Mouse (Mus musculus) testis, adult 2 months (tissue): ENCODE data around the gene Ube2o. TPM values are rescaled to one million over a fixed set of nuclear protein-coding genes. Genes with fewer than 3 reads are reported as not detected.
A peak's percentile ranks its signal among the peaks of the same experiment; 100 is the strongest.

Source experiments
- H3K27ac ChIP-seq: fragments of 200-500 bp; 2 replicates; pipeline ENCODE4 v1.5.1; 2012; ENCODE audit warnings: low read depth, low read length; ENCODE audit not compliant: control insufficient read depth, insufficient read depth
- H3K27me3 ChIP-seq: fragments of 200-500 bp; 2 replicates; pipeline ENCODE4 v1.6.1; 2012; ENCODE audit warnings: mild to moderate bottlenecking, low read length, moderate library complexity; ENCODE audit not compliant: control insufficient read depth, insufficient read depth
- H3K36me3 ChIP-seq: fragments of 200-500 bp; 2 replicates; pipeline ENCODE4 v1.6.1; 2012; ENCODE audit warnings: mild to moderate bottlenecking, low read length; ENCODE audit not compliant: control insufficient read depth, insufficient read depth
- H3K4me1 ChIP-seq: fragments of 200-500 bp; 2 replicates; pipeline ENCODE4 v1.6.1; 2012; ENCODE audit warnings: low read length; ENCODE audit not compliant: control insufficient read depth, insufficient read depth
- H3K4me3 ChIP-seq: fragments of 200-500 bp; 2 replicates; pipeline ENCODE4 v1.5.1; 2012; ENCODE audit warnings: low read depth, mild to moderate bottlenecking, low read length, moderate library complexity, mixed read lengths; ENCODE audit not compliant: control insufficient read depth
- CTCF ChIP-seq: fragments of 200-500 bp; IDR thresholded peaks from 2 replicates; pipeline ENCODE4 v1.5.1; 2012; ENCODE audit warnings: low read depth, mild to moderate bottlenecking, inconsistent platforms, low read length, moderate library complexity; ENCODE audit not compliant: control insufficient read depth, insufficient read depth, insufficient replicate concordance
- POLR2A ChIP-seq: fragments of 200-500 bp; IDR thresholded peaks from 2 replicates; pipeline ENCODE4 v1.6.1; 2012; ENCODE audit warnings: low read depth, mild to moderate bottlenecking, inconsistent platforms, low read length, moderate library complexity; ENCODE audit not compliant: control insufficient read depth
- polyA plus RNA-seq: library from polyadenylated mRNA; depleted of rRNA; stranded (reverse); fragments of >200 nt; gene quantifications from 2 replicates; pipeline ENCODE4 v1.2.3, GENCODE M21; 2012

Gene Ube2o
- polyA plus RNA-seq, 1 experiment = 31.6 TPM

GRCm38 (mm10) chr11:116528636-116529320 is 52.5 kb downstream of the Ube2o start:
- no peak overlapping the region for H3K4me3 ChIP-seq
- TF ChIP-seq CTCF (no peak), POLR2A (no peak)
- no peak overlapping the region for H3K27ac ChIP-seq
- H3K27me3 ChIP-seq = 0 out of 2 replicates have a peak, but pooled peaks cover 2% of the 10 kb centered on the region
- H3K4me1 ChIP-seq = peaks cover 22% of the 10 kb centered on the region
- no peaks in the 10 kb centered on the region for H3K36me3 ChIP-seq

- TF ChIP-seq POLR2A (no peak), CTCF (no peak)
- H3K4me1 ChIP-seq = no peaks in the 10 kb centered on the region; the same call in 1 of the 2 replicates
- no peaks in the 10 kb centered on the region for H3K36me3 ChIP-seq
- no peak overlapping the region for H3K4me3 ChIP-seq
- no peaks in the 10 kb centered on the region for H3K27me3 ChIP-seq
- H3K27ac ChIP-seq = no peak overlapping the region; the same call in 1 of the 2 replicates
Observed at GRCm38 (mm10) chr11:116523699-116524189, 57.5 kb downstream of the Ube2o start.

- no peak for TF ChIP-seq CTCF
- TF ChIP-seq POLR2A = no peak
- H3K36me3 ChIP-seq = no peaks in the 10 kb centered on the region
- H3K4me1 ChIP-seq = no peaks in the 10 kb centered on the region; the same call in 1 of the 2 replicates
- H3K27ac ChIP-seq = peak overlapping the region; percentile 27; the same call in 1 of the 2 replicates
- no peaks in the 10 kb centered on the region for H3K27me3 ChIP-seq
- H3K4me3 ChIP-seq = no peak overlapping the region
Observed at GRCm38 (mm10) chr11:116522886-116523698, 58.2 kb downstream of the Ube2o start.

- TF ChIP-seq CTCF = no peak
- no peak for TF ChIP-seq POLR2A
- Histone ChIP-seq H3K27ac (0 out of 2 replicates have a peak overlapping the region, but pooled peaks have one; percentile 25), H3K4me3 (no peak overlapping the region), H3K4me1 (no peaks in the 10 kb centered on the region; the same call in 1 of the 2 replicates), H3K36me3 (no peaks in the 10 kb centered on the region), H3K27me3 (no peaks in the 10 kb centered on the region)
Observed at GRCm38 (mm10) chr11:116522046-116522445, 59.2 kb downstream of the Ube2o start.

- no peaks in the 10 kb centered on the region for H3K36me3 ChIP-seq
- H3K27ac ChIP-seq = no peak overlapping the region
- H3K4me3 ChIP-seq = no peak overlapping the region
- no peaks in the 10 kb centered on the region for H3K27me3 ChIP-seq
- H3K4me1 ChIP-seq = no peaks in the 10 kb centered on the region; the same call in 1 of the 2 replicates
- no peak for TF ChIP-seq POLR2A
- TF ChIP-seq CTCF = no peak
Observed at GRCm38 (mm10) chr11:116521143-116521542, 60.1 kb downstream of the Ube2o start.

GRCm38 (mm10) chr11:116518482-116518881 is 62.8 kb downstream of the Ube2o start:
- H3K4me1 ChIP-seq = peaks cover 5% of the 10 kb centered on the region
- no peaks in the 10 kb centered on the region for H3K27me3 ChIP-seq
- TF ChIP-seq POLR2A (no peak), CTCF (no peak)
- H3K4me3 ChIP-seq = no peak overlapping the region
- H3K36me3 ChIP-seq = no peaks in the 10 kb centered on the region
- no peak overlapping the region for H3K27ac ChIP-seq
